Mouse (Mus musculus) right cerebral cortex, adult 2 months (tissue): Measurements from ENCODE around the gene Cox4i2.

ENCODE experiments used
- DNase-seq, 2 experiments: peaks; one replicate each; pipeline ENCODE4 v3.0.0; 2021 to 2022; ENCODE audit warnings: low spot score in 2 of 2

Gene Cox4i2

DNA sequence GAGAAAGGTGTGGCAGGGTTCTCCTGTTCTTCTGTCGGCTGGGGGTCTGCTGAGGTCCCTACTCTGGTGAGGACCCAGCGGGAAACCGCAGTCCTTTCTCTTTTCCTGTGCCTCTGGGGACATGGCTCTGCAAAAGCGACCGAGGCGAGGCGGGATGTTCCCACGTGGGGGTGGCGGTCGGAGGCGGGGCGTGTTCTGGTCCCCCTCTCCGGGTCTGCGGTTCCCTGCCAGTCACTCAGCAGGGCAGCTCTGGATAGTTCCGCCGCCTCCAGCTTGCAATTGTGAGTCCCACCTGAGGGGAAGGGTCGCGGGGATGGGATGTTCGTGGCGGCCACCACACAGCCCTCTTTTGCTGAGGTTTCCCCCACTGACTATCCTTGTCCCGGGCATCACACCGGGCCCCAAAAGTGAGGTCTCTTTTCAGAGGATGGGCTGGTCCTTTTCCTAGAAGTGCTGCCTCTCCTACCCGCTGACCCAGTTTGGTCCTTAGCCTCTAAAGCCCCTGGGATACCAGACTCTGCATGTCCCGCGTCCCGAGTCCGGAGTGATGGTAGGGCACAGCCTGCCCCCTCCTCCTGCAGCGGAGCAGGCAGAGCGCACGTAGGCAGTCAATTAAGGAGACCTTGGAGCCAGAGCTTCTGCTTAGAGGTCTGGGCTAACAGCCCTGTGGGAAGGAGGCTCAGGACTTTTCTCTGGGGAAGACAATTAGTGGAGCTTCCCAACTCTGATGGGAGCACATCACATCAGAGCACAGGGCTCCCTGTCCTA is at the start of gene Cox4i2:
Gene Cox4i2 (plus strand): TSS at position 230 of the 768 bp plus-strand sequence.
- no peak for DNase-seq

GRCm38 (mm10) chr2:152704256-152704605 is 49.7 kb upstream of the Cox4i2 start:
- DNase-seq = no peak

- no peak for DNase-seq
These were observed 49.1 kb upstream of the Cox4i2 start for GRCm38 (mm10) chr2:152704811-152705370.

DNA sequence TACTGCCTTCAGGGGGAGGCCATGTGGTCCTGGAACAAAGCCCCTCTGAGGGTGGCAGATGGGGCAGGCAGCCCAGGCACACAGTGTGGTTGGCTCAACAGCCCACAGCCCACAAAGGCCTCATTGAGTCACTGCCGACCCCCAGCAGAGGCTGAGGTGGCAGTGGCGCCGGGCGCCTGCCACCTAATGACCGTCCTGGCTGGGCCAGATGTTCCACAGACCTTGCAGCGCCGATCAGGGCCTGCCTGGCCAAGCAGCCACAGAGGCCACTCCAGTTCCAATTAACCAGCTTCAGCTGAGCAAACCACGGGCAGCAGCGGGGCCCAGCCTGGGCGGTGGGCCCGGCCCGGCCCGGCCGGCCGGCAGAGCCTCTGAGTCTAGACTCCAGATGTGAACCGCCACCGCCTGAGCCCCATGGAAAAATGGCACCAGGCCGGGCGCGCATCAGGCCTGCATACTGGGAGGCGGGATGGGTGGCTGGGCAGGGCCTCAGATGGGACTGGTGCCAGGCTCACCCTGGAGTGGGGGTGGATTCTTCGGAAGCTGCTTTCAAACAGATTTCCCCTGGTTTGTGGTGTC is 47.9 kb upstream of the Cox4i2 start:
- DNase-seq = peak in 1 of 2 experiments; percentile 27

- no peak for DNase-seq
These were observed 46.8 kb upstream of the Cox4i2 start for GRCm38 (mm10) chr2:152707186-152707585.

- DNase-seq = peak; percentile 69 to 73
These were observed 46.3 kb upstream of the Cox4i2 start for GRCm38 (mm10) chr2:152707627-152708026.

DNA sequence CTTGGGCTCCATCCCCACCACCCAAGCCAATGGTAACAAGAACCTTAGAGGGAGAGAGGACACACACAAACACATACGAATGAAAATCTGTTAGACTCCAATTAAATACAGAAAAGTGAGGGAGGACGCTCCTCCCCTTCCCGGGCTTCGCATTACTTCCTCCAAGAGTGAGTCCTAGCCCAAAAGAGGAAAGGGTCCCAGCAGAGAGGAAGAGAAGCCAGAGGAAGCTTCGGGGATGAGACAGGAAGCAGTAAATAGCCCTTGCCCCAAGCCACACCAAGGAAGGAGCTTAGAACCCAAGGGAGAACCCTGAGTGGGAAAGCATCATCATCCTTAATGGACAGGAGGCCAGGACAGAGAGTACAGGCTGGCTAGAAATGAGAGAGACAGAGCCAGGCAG is 44.9 kb upstream of the Cox4i2 start:
- DNase-seq = no peak

- DNase-seq = no peak
These were observed 37.7 kb upstream of the Cox4i2 start for GRCm38 (mm10) chr2:152716241-152716772.

DNA sequence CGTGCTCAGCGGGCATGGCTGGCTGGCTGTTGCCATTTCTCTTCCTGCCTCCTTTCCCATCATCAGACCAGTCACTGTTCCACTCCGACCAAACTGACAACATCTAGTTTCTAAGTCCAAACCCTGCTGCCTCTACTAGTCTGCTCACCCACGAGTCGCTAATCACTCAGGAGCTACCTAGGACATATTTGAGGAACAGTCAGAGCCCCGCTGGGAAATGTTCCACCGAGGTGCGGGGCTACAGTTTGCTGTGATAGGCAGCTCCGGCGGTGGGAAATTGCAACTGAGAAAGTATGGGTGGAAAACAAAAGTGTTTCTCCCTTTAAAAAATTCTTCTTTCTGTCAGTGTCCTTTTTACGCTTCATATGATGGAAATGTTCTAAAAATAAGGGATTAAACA is 36.3 kb upstream of the Cox4i2 start:
- no peak for DNase-seq

DNA sequence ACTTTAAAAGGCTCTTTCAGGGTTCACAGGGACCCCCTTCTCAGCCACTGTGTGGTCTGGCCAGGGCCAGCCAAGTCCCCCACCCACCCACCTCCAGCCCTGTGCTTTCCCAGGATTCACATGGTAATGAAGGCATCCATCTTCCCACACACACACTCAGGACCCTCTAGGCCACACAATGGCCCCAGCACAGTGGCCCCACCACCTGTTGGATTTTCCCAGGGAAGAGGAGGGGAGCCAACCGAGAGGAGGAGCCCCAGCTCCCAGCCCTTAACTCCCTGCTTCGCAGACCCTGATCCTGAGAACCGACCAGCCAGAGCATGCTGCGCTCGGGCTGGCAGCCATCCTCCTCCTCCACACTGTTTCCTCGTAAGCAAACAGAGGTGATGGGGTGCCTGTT is 35.9 kb upstream of the Cox4i2 start:
- no peak for DNase-seq

DNA sequence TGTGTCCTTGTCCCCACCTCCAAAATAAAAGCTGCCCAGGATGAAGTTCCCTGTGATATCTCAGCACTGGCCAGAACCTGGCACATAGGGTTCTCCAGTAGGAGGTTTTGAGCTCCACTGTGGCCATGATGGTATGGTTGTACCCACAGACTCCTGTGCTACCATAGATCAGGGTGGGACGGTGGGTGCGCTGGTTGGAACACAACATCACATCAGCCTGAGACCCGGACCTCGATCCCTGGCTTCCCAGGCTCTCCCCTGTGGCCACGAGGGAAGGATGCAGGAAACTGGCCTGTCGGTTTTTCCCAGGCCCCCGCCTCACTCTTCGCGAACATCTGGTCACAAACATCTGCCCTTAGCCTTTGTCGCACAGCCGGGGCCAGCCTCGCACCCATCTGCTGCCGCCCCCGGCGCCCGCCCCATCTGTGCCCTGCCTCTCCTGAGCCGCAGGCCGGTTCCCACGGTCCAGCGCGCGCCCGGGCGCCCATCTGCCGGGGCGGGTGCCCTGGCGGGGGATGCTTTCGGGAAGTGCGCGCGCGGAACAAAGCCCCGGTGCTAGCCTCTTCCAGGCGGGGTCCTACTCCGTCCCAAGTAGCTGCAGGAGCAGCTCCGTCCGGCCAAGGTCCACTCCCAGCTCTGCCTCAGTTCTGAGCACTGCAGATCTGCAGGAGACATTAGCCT is 30.2 kb upstream of the Cox4i2 start:
- no peak for DNase-seq

GRCm38 (mm10) chr2:152724332-152724723 is 29.6 kb upstream of the Cox4i2 start:
- DNase-seq = no peak

GRCm38 (mm10) chr2:152725178-152725750 is 28.7 kb upstream of the Cox4i2 start:
- no peak for DNase-seq

- no peak for DNase-seq
These were observed 27.8 kb upstream of the Cox4i2 start for GRCm38 (mm10) chr2:152726213-152726612.

GRCm38 (mm10) chr2:152726751-152727335 is 27.1 kb upstream of the Cox4i2 start:
- DNase-seq = no peak

GRCm38 (mm10) chr2:152727795-152728510 is 26.0 kb upstream of the Cox4i2 start:
- no peak for DNase-seq

GRCm38 (mm10) chr2:152728594-152728993 is 25.4 kb upstream of the Cox4i2 start:
- no peak for DNase-seq

DNA sequence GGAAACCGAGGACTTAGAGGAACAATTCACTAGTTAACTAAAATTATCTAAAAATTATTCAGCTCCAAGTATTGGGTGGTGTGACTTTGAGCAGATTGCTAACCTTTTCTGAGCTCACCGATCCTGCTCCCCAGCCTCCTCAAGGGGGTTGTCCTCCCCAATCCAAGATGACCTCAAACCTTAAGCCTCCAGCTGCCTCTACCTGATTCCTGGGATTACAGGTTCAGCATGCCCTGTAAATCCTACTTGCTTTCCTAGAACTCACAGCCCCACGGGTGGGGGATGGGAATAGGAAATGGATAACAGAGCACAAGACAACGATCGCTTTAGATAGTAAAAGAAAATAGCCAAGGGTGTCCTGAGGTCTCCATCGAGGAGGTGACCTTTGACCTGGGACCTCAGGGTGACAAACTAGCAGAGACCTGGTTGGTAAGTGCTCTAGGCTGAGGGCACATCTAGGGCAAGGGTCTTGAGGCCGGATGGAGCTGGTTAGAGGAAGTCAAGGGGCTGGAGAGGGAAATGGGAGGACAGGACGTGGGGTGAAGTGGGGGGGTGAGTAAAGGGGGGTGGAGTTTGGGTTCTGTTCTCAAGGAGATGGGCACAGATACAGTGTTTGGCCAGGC is 24.8 kb upstream of the Cox4i2 start:
- DNase-seq = no peak

DNA sequence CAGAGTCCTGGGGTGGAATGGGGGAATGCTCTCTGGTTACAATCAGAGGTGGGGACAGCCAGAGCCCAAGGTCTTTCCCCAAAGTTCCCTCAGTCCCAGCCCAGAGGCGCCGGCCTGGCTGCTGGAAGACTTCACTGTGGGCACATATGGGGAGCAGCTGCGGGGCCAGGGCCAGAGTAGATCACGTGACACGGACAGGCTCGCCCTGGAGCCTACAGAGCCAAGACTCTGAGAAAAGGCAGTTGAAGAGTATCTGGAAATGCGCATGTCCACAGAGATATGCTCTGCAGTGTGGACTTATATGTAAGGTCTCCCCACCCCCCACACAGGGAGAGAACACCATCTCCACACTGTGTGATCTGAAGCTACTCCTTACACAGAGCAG is 24.3 kb upstream of the Cox4i2 start:
- DNase-seq = no peak

DNA sequence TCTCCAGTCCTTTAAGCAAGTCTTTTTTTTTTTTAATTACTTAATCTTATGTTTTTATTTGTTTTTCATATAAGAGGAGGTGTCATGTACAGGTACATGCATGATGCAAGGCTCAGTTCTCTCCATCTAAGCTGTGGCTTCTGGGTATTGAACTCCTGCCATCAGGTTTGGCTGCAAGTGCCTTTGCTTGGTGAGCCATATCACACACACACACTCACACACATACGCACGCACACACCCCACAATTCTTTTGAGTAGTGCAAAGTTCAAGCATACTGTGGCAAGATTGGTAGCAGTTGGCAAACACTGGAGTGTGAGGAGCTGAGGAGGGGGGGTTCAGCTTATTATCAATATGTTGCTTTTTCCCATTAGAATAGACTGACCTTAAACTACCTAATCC is 20.8 kb upstream of the Cox4i2 start:
- no peak for DNase-seq

- DNase-seq = no peak
These were observed 19.5 kb upstream of the Cox4i2 start for GRCm38 (mm10) chr2:152734501-152734900.
